Mouse (Mus musculus) CH12.LX (cell line): ENCODE measurements at regions not wholly inside any gene's neighbourhood (a gene's known extent, or its start where the extent isn't known, plus 50 kb on each side); places are given as distances from the start of the nearest gene placed in this dataset.

Experiments used
- DNase-seq: peaks from one replicate; pipeline ENCODE4 v3.0.0-alpha.2; 2013; ENCODE audit errors: extremely low read depth
- H3K27ac ChIP-seq: 2 replicates; pipeline ENCODE4 v1.5.1; 2012; ENCODE audit warnings: low read depth, mild to moderate bottlenecking, control low read depth, moderate library complexity; ENCODE audit not compliant: insufficient read depth
- H3K27me3 ChIP-seq: replicated peaks from 2 replicates; pipeline ENCODE3; 2012; ENCODE audit warnings: inconsistent platforms
- H3K36me3 ChIP-seq, 2 experiments: replicated peaks in 1 of 2; 2 replicates each; pipeline versions ENCODE3 to v1.6.1; 2012; ENCODE audit warnings: inconsistent platforms in 1 of 2, low read length in 1 of 2, mild to moderate bottlenecking in 1 of 2, mixed read lengths in 1 of 2, moderate library complexity in 1 of 2; ENCODE audit not compliant: control insufficient read depth in 1 of 2, insufficient read depth in 1 of 2
- H3K4me1 ChIP-seq, 2 experiments: 2 replicates each; pipeline ENCODE4 v1.6.1; 2012; ENCODE audit warnings: inconsistent platforms in 1 of 2, moderate library complexity in 1 of 2; ENCODE audit not compliant: insufficient read depth in 2 of 2, control insufficient read depth in 1 of 2
- H3K4me2 ChIP-seq: 2 replicates; pipeline ENCODE4 v1.6.1; 2012; ENCODE audit warnings: low read depth, mild to moderate bottlenecking, control low read depth; ENCODE audit not compliant: poor library complexity, insufficient read depth, severe bottlenecking
- H3K4me3 ChIP-seq, 3 experiments: fragments of 150-350 bp in 1 of 3; sonication (generic) in 1 of 3; replicated peaks in 1 of 3; 2 replicates each; pipeline versions ENCODE3 to v1.5.1; 2011 to 2012; ENCODE audit warnings: low read depth in 2 of 3, low read length in 2 of 3, mild to moderate bottlenecking in 2 of 3, moderate library complexity in 2 of 3, control low read depth in 1 of 3, improper control_type of control experiment in 1 of 3, inconsistent platforms in 1 of 3, mixed read lengths in 1 of 3; ENCODE audit not compliant: poor library complexity in 1 of 3
- H3K79me2 ChIP-seq: replicated peaks from 2 replicates; pipeline ENCODE4 v1.6.1; 2012; ENCODE audit warnings: mild to moderate bottlenecking, moderate library complexity; ENCODE audit not compliant: control insufficient read depth, poor library complexity, insufficient read depth, severe bottlenecking; ENCODE audit errors: extremely low read depth
- H3K9ac ChIP-seq: 2 replicates; pipeline ENCODE4 v1.6.1; 2012; ENCODE audit warnings: low read depth, mild to moderate bottlenecking, control low read depth, moderate library complexity; ENCODE audit not compliant: insufficient read depth
- H3K9me3 ChIP-seq: replicated peaks from 2 replicates; pipeline ENCODE3; 2012; ENCODE audit warnings: low read length, inconsistent platforms, mixed read lengths
- E2F4 ChIP-seq: IDR thresholded peaks from 2 replicates; pipeline ENCODE4 v1.6.1; 2011; ENCODE audit warnings: low read depth, low read length, improper control_type of control experiment; ENCODE audit not compliant: insufficient replicate concordance
- ELF1 ChIP-seq: IDR thresholded peaks from 2 replicates; pipeline ENCODE4 v1.6.1; 2014; ENCODE audit warnings: low read depth, mild to moderate bottlenecking, inconsistent platforms, low read length, improper control_type of control experiment
- ETS1 ChIP-seq: conservative IDR thresholded peaks from 2 replicates; pipeline ENCODE4 v1.6.1; 2012; ENCODE audit warnings: low read depth, mild to moderate bottlenecking, inconsistent platforms, low read length, improper control_type of control experiment, moderate library complexity
- IRF4 ChIP-seq: IDR thresholded peaks from 2 replicates; pipeline ENCODE4 v1.6.1; 2014; ENCODE audit warnings: low read depth, mild to moderate bottlenecking, inconsistent platforms, low read length, improper control_type of control experiment
- JUN ChIP-seq: IDR thresholded peaks from 2 replicates; pipeline ENCODE4 v1.6.1; 2011; ENCODE audit warnings: low read depth, mild to moderate bottlenecking, low read length, improper control_type of control experiment, moderate library complexity; ENCODE audit not compliant: insufficient read depth
- MEF2A ChIP-seq: IDR thresholded peaks from 2 replicates; pipeline ENCODE4 v1.6.1; 2014; ENCODE audit warnings: low read depth, mild to moderate bottlenecking, inconsistent platforms, low read length, improper control_type of control experiment, borderline replicate concordance
- MXI1 ChIP-seq: IDR thresholded peaks from 2 replicates; pipeline ENCODE4 v1.6.1; 2011; ENCODE audit warnings: mild to moderate bottlenecking, low read depth, low read length, improper control_type of control experiment
- POLR2A ChIP-seq: IDR thresholded peaks from 2 replicates; pipeline ENCODE4 v1.6.1; 2011; ENCODE audit warnings: low read depth, mild to moderate bottlenecking, improper control_type of control experiment, low read length
- POLR2AphosphoS2 ChIP-seq: IDR thresholded peaks from 2 replicates; pipeline ENCODE4 v1.6.1; 2011; ENCODE audit warnings: low read depth, low read length, improper control_type of control experiment
- RAD21 ChIP-seq: IDR thresholded peaks from 2 replicates; pipeline ENCODE4 v1.6.1; 2011; ENCODE audit warnings: low read depth, mild to moderate bottlenecking, low read length, improper control_type of control experiment, moderate library complexity
- RCOR1 ChIP-seq: conservative IDR thresholded peaks from 2 replicates; pipeline ENCODE4 v1.6.1; 2012; ENCODE audit warnings: low read depth, mild to moderate bottlenecking, inconsistent platforms, low read length, improper control_type of control experiment
- SIN3A ChIP-seq: IDR thresholded peaks from 2 replicates; pipeline ENCODE4 v1.6.1; 2012; ENCODE audit warnings: low read length, improper control_type of control experiment, inconsistent platforms
- SMC3 ChIP-seq: IDR thresholded peaks from 2 replicates; pipeline ENCODE4 v1.6.1; 2011; ENCODE audit warnings: low read depth, low read length, improper control_type of control experiment
- USF2 ChIP-seq: conservative IDR thresholded peaks from 2 replicates; pipeline ENCODE4 v1.6.1; 2011; ENCODE audit warnings: low read depth, low read length, improper control_type of control experiment
- ZC3H11A ChIP-seq: IDR thresholded peaks from 2 replicates; pipeline ENCODE4 v1.6.1; 2012; ENCODE audit warnings: low read depth, mild to moderate bottlenecking, inconsistent platforms, low read length, improper control_type of control experiment
- ZKSCAN1 ChIP-seq: IDR thresholded peaks from 2 replicates; pipeline ENCODE4 v1.6.1; 2012; ENCODE audit warnings: low read depth, inconsistent platforms, low read length, improper control_type of control experiment, borderline replicate concordance
- ZNF384 ChIP-seq: IDR thresholded peaks from 2 replicates; pipeline ENCODE4 v1.6.1; 2012; ENCODE audit warnings: low read depth, low read length, improper control_type of control experiment, inconsistent platforms
- dilution Hi-C: fragments of 300-500 bp; cut with MboI; formaldehyde crosslinking; loops from 2 replicates; pipeline ENCODE4 v1.14.3; 2020; ENCODE audit warnings: low sequenced_read_pairs; ENCODE audit not compliant: extremely low pct_unique_long_range_greater_than_20kb, extremely low pct_ligation_motif_present
- in situ Hi-C: fragments of 300-500 bp; cut with MboI; formaldehyde crosslinking; loops from 3 replicates; pipeline ENCODE4 v1.14.3; 2019; ENCODE audit warnings: low sequenced_read_pairs, low pct_ligation_motif_present, low pct_unique_long_range_greater_than_20kb, mixed read lengths

- Histone ChIP-seq H3K4me3 (no peak overlapping the region), H3K9me3 (no peaks in the 10 kb centered on the region), H3K4me1 (peaks cover 0 to 20% of the 10 kb centered on the region in 2 experiments; a peak in 2 of 4 replicates)
- TF ChIP-seq ZC3H11A (no peak), ELF1 (no peak), ZKSCAN1 (no peak), SIN3A (no peak), POLR2AphosphoS2 (no peak), RCOR1 (no peak), RAD21 (no peak), SMC3 (no peak), USF2 (no peak)
- TF ChIP-seq, all 38 proteins: peak for 0
- in situ Hi-C loops: loop anchor here (10.0 kb wide), 1 partner anchor 120 kb away; the partner anchor contains the start of gene Gadd45g
- Histone ChIP-seq H3K36me3 (no peaks in the 10 kb centered on the region), H3K27ac (no peak overlapping the region), H3K79me2 (no peaks in the 10 kb centered on the region), H3K9ac (no peak overlapping the region), H3K4me2 (no peak overlapping the region), H3K27me3 (no peaks in the 10 kb centered on the region)
- DNase-seq: no peak
- dilution Hi-C loops: no loop called here
These were observed 117.9 kb downstream of the Gadd45g start for GRCm38 (mm10) chr13:51964416-51964815.

GRCm38 (mm10) chr13:51964921-51965320 lies 118.4 kb downstream of the Gadd45g start:
- no peaks in the 10 kb centered on the region for H3K79me2 ChIP-seq
- no peak for TF ChIP-seq E2F4
- TF ChIP-seq ETS1: no peak
- no peak for TF ChIP-seq IRF4
- TF ChIP-seq ZNF384: no peak
- TF ChIP-seq RAD21: no peak
- TF ChIP-seq JUN: no peak
- TF ChIP-seq MEF2A: no peak
- TF ChIP-seq MXI1: no peak
- no peak for TF ChIP-seq POLR2A
- H3K4me1 ChIP-seq: peaks cover 3 to 25% of the 10 kb centered on the region in 2 experiments
- H3K4me2 ChIP-seq: no peak overlapping the region
- no peak for DNase-seq
- dilution Hi-C loops (no loop called here), in situ Hi-C loops (loop anchor here (10.0 kb wide), 1 partner anchor 120 kb away; the partner anchor contains the start of gene Gadd45g)
- no peaks in the 10 kb centered on the region for H3K9me3 ChIP-seq
- H3K36me3 ChIP-seq: no peaks in the 10 kb centered on the region
- no peak overlapping the region for H3K9ac ChIP-seq
- no peak overlapping the region for H3K4me3 ChIP-seq
- no peaks in the 10 kb centered on the region for H3K27me3 ChIP-seq
- no peak overlapping the region for H3K27ac ChIP-seq
